Mouse (Mus musculus): ENCODE measurements around the gene Zfp770.

The Zfp770 gene

GRCm38 (mm10) chr2:114143842-114144241 lies 57.4 kb downstream of the Zfp770 start:
- no peak for DNase-seq (ENCODE audit: low spot score in 2 of 2)
